Mouse (Mus musculus) layer of hippocampus, adult 9-10 months (tissue): ENCODE data around the gene Dgcr2.

ENCODE experiments used
- DNase-seq: peaks from one replicate; pipeline ENCODE4 v3.0.0; 2022; ENCODE audit warnings: low spot score

Gene Dgcr2

DNA sequence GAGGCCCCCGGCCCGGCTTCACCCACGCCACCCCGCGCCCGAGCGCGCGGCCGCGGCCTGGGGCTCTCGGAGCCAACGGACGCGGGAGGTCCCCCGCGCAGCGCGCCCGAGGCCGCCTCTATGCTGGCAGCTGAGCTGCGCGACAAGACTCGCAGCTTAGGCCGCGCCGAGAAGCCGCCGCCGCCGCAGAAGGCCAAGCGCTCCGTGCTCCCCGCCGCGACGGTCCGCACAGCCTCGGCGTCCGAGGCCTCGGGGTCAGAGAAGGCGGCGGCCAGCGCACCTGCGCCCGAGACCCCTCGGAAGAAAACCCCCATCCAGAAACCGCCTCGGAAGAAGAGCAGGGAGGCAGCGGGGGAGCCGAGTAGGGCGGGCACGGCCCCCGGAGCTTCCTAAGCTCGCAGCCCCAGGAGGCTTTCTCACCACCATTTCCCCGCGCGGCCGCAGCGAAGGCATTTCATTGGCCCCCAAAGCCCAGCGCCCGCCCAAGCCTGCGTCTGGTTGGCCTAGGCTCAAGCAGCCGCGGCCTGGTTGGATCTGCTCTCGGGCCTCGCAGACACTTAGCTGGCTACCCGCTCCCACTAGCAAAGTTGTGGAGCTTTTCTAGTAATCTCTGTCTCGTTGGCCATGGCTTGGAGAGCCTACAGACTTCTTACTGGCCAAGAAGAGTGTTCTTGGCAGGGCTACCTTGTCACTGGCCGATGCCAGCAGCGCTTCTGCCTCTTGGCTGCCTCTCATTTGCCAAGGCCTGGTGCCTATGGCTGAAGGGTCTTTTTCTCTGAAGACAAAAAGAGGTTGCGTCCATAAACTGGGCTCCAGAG lies 91.0 kb downstream of the Dgcr2 start:
- DNase-seq, result peak; percentile 55

DNA sequence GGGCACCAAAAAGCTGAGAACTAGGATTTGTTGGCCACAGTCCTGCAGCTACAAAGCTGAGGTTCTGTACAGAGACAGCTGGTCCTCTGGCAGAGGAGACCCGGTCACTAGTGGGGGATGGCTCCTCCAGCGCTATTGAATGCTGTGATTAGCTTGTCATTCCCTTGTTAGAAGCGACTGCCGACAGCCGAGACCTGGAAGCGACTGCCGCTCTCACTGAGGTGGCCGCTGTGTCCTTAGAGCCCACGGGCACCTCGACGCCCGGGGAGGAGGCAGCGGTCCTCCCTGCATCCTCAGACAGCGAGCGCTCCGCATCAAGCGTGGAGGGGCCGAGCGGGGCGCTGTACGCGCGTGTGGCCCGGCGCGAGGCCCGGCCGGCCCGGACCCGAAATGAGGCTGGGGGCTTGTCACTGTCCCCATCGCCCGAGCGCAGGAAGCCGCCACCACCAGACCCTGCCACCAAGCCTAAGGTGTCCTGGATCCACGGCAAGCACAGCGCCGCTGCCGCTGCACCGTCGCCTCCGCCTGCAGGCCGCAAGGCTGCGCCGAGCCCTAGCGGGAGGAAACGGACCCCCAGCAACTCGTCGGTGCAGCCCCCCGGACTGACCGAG lies 91.7 kb downstream of the Dgcr2 start:
- no peak for DNase-seq

DNA sequence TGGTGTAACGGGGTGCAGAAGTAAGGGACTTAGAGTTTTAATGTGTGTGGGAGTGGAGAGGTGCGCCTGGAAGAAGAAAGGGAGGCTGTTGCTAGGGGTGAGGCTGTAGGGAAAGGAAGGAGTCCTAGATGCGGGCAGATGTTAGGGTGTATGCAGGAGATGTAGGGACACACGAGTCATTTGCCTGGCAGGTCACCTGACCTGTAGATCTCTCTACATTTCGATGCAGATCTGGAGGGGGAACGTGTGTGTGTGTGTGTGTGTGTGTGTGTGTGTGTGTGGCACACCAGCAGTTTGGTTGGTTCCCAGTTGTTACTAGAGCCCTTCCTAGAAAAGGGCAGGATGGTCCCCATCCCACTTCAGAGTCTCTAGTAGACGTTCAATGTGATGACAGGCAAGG lies 93.4 kb downstream of the Dgcr2 start:
- no peak for DNase-seq

DNA sequence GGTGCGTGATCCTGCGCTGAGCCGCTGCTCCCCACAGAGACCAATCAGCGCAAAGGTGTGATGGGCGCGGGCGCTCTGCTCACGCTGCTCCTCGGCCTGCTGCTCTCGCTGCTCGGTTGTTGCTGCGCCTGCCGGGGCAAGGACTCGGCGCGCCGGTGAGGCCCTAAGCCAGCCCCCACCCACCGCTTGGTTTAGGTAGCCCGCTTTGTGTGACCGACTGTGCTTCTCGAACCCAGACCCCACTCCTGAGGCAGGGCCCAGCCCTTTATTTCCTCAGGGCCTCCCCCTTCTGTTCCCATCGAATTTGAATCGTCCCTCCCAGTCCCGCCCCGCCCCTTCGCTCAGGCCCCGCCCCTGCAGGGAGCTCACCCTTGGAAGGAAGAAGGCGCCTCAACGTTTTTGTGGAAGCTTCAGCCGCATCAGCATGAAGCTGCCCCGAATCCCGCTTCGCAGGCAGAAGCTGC lies 93.9 kb downstream of the Dgcr2 start:
- no peak for DNase-seq

DNA sequence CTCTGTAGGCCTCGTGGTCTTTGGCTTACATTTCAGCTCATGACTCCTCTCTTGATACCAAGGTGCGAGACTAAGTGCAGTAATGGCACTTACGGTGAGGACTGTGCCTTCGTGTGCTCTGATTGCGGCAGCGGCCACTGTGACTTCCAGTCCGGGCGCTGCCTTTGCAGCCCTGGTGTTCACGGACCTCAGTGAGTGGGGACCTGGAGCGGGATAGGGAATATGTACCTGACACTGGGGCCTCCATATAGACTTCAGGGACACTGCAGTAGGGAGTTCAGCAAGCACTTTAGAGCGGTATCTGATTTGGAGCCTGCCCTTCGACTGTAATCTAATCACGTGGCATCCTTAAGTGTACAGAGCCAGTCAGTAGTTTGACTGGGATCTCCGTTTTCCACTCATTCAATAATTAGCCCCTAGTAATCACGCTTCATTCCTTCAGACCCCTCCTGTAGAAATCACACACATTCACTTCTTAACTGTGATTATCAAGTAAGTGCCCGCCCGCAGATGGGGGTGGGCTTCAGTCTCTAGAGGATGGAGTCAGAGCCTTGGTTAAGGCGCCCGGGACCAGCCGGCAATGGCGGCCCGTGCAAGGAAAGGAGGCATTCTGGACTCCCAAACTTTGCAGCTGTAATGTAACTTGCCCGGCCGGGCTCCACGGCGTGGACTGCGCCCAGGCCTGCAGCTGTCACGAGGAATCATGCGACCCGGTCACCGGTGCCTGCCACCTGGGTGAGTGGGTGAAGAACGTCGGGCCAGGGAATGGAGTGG lies 94.5 kb downstream of the Dgcr2 start:
- DNase-seq, result no peak

DNA sequence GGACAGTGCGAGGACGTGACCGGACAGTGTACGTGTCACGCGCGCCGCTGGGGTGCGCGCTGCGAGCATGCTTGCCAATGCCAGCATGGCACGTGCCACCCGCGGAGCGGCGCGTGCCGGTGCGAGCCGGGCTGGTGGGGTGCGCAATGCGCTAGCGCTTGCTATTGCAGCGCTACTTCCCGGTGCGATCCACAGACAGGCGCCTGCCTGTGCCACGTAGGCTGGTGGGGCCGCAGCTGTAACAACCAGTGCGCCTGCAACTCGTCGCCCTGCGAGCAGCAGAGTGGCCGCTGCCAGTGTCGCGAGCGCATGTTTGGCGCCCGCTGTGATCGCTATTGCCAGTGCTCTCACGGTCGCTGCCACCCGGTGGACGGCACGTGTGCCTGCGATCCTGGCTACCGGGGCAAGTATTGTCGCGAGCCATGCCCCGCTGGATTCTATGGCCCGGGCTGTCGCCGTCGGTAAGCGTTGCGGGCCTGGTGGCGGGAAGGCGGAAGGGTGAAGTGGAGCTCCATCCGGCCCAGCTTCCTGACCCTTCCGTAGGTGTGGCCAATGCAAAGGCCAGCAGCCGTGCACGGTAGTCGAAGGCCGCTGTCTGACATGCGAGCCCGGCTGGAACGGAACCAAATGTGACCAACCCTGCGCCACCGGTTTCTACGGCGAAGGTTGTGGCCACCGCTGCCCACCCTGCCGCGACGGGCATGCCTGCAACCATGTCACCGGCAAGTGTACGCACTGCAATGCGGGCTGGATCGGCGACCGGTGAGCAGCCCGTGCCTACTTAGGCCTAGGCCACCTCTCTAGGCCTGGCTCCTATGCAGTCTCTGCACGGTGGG lies 95.3 kb downstream of the Dgcr2 start:
- no peak for DNase-seq

DNA sequence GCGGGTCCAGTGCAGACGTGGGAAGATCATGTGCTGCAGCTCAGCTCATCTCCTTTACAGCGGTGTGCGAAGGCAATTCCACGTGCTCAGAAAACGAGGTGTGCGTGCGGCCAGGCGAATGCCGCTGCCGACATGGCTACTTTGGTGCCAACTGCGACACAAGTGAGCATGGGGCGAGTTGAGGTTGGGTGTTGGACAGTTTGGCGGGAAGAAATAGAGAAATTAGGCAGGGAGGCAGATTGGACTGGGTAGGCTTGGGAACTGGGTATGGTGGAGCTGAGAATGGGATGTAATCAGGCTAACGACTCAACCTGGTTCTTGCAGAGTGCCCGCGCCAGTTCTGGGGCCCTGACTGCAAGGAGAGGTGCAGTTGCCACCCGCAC lies 95.9 kb downstream of the Dgcr2 start:
- DNase-seq, result no peak

DNA sequence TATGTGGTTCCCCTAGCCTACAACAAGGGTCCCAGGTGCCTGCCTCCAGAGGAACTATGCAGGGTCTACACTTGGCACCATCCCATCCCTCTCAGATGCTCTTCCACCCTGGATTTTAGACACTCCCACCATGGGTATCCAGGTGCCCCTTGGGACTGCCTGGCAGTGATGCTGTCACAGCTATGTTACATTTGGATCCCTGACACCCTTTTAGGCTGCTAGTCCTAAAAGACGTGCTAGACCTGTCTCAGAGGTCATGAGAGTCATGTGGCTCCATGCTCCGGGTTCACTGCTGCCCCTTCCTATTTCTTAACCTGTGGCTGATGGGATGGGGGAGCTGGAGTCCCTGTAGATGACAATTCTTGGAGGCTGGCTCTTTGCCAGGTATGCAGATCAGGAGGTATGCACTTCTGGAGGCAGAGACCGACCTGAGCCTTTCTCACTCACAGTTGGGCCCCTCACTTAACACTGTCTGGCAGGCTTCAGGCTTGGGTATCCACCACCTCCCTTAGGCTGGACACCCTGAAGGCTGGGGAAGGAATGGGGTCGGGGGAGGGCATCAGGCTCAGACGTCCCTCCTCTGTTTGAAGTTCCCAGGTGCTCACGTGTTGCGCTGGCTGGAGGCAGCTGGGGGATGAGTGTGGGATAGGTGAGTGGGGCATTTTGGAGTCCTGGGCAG lies 96.4 kb downstream of the Dgcr2 start:
- DNase-seq, result no peak

DNA sequence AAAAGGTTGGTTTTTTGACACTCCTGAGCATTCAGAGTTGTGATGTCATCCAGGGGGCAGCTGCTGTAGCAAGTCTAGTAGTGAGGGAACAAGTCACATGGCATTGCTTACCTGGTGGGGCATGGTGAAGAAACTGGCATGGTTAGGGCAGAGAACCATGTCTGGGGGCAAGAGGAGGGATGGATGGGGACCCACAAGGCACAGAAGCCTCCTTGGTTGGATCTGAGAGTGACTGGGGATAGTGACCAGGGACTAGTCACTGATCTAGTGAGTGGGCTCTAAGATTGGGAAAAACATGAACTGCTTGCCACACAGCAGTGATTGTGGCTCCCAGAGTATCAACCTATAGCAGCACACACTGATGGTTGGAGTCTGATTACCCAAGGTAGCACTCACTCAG lies 98.8 kb downstream of the Dgcr2 start:
- no peak for DNase-seq

DNA sequence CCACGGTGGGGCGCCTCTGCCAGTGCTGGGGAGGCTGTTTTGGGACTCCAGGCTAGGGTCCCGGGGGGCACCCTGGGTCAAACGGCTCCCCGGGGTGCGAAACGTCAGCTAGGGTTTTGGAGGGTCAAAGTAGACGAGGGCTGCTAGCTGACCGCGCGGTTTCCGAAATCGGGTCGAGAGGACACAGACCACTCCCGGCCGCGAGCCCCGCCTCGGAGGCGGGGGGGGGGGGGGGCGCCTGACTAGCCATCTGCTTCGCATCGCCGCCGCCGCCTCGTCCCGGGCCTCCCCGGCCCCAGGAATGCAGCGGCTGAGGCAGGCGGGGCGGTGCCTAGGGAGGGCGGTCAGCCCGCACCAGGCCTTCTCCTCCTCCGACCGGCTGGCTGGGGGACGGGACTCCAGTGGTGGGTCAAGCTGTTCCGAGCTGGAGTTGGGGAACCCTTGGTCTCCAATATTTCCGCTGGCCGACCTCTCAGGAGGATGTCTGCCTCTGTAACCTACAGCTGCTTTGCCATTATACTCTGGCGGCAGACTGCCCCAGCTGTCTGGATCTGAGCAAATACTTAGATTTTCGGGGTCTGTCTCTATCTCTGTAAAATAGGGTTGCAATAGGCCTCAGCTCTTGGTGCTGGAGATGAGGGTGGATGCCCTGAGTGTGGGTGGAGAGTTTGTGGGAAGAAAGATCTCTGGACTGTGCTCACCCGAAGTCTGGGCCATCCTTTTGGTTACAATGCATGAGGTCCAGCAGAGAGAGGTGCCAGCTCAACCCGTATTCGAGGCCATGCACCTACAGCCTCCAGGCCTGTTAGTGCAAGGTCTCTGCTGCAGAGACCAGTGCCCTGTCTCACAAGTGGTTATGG lies 99.8 kb downstream of the Dgcr2 start:
- no peak for DNase-seq

DNA sequence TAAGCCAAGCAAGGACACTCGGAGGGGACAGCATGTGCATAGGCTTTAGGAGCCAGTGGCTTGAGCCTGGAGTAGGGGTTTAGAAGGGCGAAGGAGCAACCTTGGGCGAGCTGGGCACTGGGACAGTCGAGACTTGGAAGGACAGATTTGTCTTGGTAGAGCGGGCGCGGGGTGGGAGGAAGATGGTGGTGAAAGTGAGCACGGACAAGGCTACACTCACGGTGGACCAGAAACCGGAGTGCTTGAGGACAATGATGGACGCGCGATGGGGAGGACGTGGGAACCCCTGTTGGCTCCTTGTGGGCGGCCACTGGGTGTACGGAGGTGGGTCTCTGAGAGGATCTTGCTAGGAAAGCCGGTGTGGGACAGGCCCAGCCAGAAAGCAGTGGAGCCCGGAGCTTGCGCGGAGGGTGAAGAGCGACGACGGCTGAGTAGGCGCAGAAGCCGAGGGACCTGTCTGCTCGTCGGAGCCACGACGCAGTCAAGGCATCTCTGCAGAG lies 100.5 kb downstream of the Dgcr2 start:
- DNase-seq, result no peak

DNA sequence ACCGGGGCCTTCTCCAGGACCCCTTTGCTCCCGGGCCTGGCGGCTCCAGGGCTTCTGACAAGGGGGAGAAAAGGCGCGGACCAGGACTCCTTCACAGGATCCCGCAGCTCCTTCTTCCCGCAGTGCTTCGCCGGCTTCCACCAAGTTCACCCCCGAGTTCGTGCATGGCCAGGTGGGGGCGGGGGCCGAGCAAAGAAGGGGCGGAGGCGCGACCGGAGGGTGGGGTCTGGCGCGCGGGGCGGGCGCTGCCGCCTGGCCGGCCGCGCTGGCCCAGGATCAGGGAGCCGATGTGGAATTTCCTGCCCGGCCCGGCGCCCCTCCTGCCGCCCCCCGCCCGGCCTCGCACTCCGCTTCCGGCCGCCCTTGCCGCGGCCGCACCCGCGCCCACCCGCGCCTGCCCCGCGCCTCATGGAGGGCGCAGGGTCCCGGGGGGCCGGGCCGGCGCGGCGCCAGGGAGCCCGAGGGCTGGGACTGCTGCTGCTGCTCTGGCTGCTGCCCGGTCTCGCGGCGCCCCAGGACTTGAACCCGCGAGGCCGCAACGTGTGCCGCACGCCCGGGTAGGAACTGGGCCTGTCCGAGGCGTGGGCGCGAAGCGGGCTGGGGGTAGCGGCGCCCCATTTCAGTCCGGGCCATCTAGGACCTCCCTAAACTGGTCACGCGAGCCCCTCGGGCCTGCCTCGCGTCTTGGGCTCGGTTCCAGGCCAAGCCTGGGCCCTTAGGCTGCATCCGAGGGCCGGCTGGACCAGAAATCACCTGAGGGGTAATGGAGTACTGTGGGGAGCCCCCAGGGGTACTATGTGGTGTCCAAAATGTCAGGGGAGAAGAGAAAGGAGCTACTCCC lies 101.2 kb downstream of the Dgcr2 start, which contains the start of gene Scarf2:
TSS of gene Scarf2 (plus strand) at position 312 of the 841 bp plus-strand sequence.
- DNase-seq, result no peak

DNA sequence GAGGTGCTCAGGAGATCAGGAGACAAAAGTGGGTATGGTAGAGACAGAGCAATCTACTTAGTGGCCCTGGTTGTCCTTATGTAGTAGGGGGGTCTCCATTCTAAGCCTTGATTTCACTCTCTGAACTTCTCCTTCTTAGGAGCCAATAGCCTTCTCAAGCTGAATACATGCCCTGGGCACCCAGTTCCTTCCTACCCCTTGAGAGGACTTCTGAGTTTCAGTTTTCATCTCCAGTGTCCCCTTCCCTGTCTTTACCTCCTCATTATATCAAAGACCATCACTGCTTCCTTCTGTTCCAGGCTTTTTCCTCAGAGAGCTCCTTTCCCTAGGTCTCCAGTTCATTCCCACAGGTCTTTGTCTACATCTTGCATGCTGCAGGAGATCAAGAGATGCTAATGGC lies 101.8 kb downstream of the Dgcr2 start:
- DNase-seq, result no peak

DNA sequence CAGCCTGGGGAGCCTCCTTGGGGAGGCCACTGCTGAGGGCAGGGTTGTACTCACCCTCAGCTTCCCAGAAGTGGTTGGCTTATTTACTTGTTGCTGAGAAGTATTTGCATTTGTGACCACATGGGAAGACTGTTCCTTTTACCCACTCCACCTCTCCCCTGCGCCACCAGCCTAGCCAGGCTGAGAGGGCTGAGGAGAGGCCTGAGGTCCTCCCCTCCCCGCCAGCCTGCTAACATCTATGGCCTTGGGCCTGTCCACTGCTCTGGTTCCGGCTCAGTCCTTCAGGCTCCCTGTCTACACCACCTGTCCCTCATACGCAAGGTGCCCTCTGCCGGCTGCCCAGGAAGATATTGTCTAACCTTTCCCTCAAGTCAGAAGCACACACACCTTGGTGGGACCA lies 102.7 kb downstream of the Dgcr2 start:
- no peak for DNase-seq

DNA sequence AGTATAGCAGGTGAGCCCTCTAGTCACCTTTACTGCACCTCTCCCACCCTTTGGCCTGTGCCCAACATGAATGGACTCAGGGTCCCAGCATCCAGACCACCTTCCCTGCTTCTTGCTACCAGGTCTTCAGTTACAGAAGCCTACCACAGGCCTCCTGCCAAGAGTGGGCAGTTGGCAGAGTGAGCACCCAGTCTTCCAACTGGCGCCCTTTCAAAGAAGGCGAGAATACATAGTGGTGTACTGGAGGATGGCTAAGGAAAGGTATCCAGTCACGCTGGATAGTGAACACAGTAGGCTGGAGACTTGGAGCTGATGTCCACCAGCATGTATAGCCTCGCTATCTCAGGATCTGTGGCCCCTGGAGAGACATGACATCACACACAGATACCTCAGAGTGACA lies 104.3 kb downstream of the Dgcr2 start:
- no peak for DNase-seq

DNA sequence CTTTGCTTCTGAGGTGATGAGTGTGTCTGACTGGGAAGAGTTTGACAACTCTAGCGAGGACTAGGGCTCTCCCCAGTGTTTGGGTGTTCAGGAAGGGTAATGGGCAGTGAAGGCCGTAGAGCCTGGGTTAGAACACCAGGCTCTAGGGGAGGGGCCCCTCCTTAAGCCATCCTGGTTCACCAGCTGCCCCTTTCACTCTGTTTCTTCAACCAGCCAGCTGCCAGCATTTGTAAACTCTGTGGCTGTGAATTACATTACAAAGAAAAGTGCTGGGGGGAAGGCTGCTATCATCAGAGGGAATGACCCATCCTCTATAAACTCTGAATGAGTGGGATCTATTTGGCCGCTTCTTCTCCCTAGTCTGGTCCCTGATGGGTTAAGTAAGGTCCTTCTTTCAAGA lies 105.6 kb downstream of the Dgcr2 start:
- no peak for DNase-seq
